Comparison of ENCODE assay signal across 8 mouse cellular contexts in genomic region chr9:107554319-107554825, GRCm38 (mm10). TPM values are rescaled to one million over a fixed set of nuclear protein-coding genes. Genes with fewer than 3 reads are reported as not detected.
DNase-seq lines count a peak whose midpoint lies in the region; ATAC-seq and TF ChIP-seq lines count a peak whose summit lies in the region.

No protein-coding gene starts in this region.

- H3K36me3 ChIP-seq in heart, embryonic 10.5 days = peaks cover 31% of the 10 kb centered on the region
- H3K36me3 ChIP-seq in kidney, embryonic 16.5 days (ENCODE audit: insufficient read depth, low read length) = peaks cover 22% of the 10 kb centered on the region
- peaks cover 22% of the 10 kb centered on the region for H3K36me3 ChIP-seq in liver, adult 2 months (ENCODE audit: control insufficient read depth, insufficient read depth, low read length)
- peaks cover 24% of the 10 kb centered on the region for H3K36me3 ChIP-seq in myocyte (ENCODE audit: control insufficient read depth, insufficient read depth)
- H3K36me3 ChIP-seq in splenic B cell, adult 2 months (ENCODE audit: control insufficient read depth, insufficient read depth, low read length, poor library complexity, severe bottlenecking) = peaks cover 10% of the 10 kb centered on the region

- peak; percentile 100 for DNase-seq in A20 (ENCODE audit: low read depth, low spot score)
- peak; percentile 99 for DNase-seq in heart, embryonic 10.5 days (ENCODE audit: low spot score)
- DNase-seq in liver, adult 2 months (ENCODE audit: extremely low read depth, low read depth, low spot score) = peak; percentile 91
- peak; percentile 99 for DNase-seq in splenic B cell, adult 2 months (ENCODE audit: low read depth, low spot score)

- TF ChIP-seq CTCF in bone marrow macrophage, adult 2 months (IDR thresholded peaks at IDR 0.05; ENCODE audit: low read depth, low read length) = no peak
- TF ChIP-seq CTCF in embryonic fibroblast, embryonic 13.5 days (IDR thresholded peaks at IDR 0.05; ENCODE audit: borderline replicate concordance, insufficient read depth, low read length) = no peak
- TF ChIP-seq CTCF in liver, adult 2 months (IDR thresholded peaks at IDR 0.05; ENCODE audit: low read depth, low read length) = no peak

- peak overlapping the region; percentile 95 for H3K27ac ChIP-seq in bone marrow macrophage, adult 2 months (ENCODE audit: insufficient read depth, low read depth, low read length)
- peak overlapping the region; percentile 95 for H3K27ac ChIP-seq in embryonic fibroblast, embryonic 13.5 days (ENCODE audit: insufficient read depth, low read length)
- H3K27ac ChIP-seq in heart, embryonic 10.5 days = peak overlapping the region; percentile 96
- peak overlapping the region; percentile 99 for H3K27ac ChIP-seq in kidney, embryonic 16.5 days (ENCODE audit: low read length)
- peak overlapping the region; percentile 62 for H3K27ac ChIP-seq in liver, adult 2 months (replicated peaks; ENCODE audit: insufficient read depth, low read depth, low read length)

- peak overlapping the region; percentile 96 for H3ac ChIP-seq in myocyte (ENCODE audit: control insufficient read depth, insufficient read length)

- peak; percentile 87 for ATAC-seq in kidney, embryonic 16.5 days (ENCODE audit: low FRiP score, low TSS enrichment)

- H3K27me3 ChIP-seq in heart, embryonic 10.5 days (ENCODE audit: insufficient read depth, poor library complexity, severe bottlenecking) = peaks cover 32% of the 10 kb centered on the region
- H3K27me3 ChIP-seq in kidney, embryonic 16.5 days (ENCODE audit: insufficient read depth, low read length) = no peaks in the 10 kb centered on the region
- no peaks in the 10 kb centered on the region for H3K27me3 ChIP-seq in liver, adult 2 months (ENCODE audit: control insufficient read depth, insufficient read depth, low read length)
- H3K27me3 ChIP-seq in myocyte (ENCODE audit: control insufficient read depth, insufficient read depth, insufficient read length) = no peaks in the 10 kb centered on the region
- H3K27me3 ChIP-seq in splenic B cell, adult 2 months (ENCODE audit: control insufficient read depth, insufficient read depth, low read length, poor library complexity, severe bottlenecking) = no peaks in the 10 kb centered on the region

- H3K4me1 ChIP-seq in bone marrow macrophage, adult 2 months (ENCODE audit: control insufficient read depth, insufficient read depth, low read length) = peaks cover 28% of the 10 kb centered on the region
- peaks cover 12% of the 10 kb centered on the region for H3K4me1 ChIP-seq in embryonic fibroblast, embryonic 13.5 days (ENCODE audit: control insufficient read depth, insufficient read depth, low read length)
- peaks cover 62% of the 10 kb centered on the region for H3K4me1 ChIP-seq in heart, embryonic 10.5 days
- peaks cover 54% of the 10 kb centered on the region for H3K4me1 ChIP-seq in kidney, embryonic 16.5 days (ENCODE audit: insufficient read depth, low read length)
- H3K4me1 ChIP-seq in liver, adult 2 months (ENCODE audit: control insufficient read depth, insufficient read depth, low read length) = peaks cover 17% of the 10 kb centered on the region

- TF ChIP-seq POLR2A in bone marrow macrophage, adult 2 months (IDR thresholded peaks at IDR 0.05; ENCODE audit: borderline replicate concordance, low read depth, low read length) = peak; percentile 45; the same call in 1 of the 2 replicates
- TF ChIP-seq POLR2A in embryonic fibroblast, embryonic 13.5 days (IDR thresholded peaks at IDR 0.05; ENCODE audit: low read depth, low read length) = peak; percentile 91
- TF ChIP-seq POLR2A in liver, adult 2 months (IDR thresholded peaks at IDR 0.05; ENCODE audit: extremely low read depth, insufficient read depth, low read length) = peak; percentile 83
- peak; percentile 86 for TF ChIP-seq POLR2A in myocyte (IDR thresholded peaks at IDR 0.05; ENCODE audit: insufficient read length, low read depth)

- H3K4me2 ChIP-seq in kidney, embryonic 16.5 days (replicated peaks; ENCODE audit: low read depth, low read length) = peak overlapping the region; percentile 95
- H3K4me2 ChIP-seq in myocyte (ENCODE audit: low read depth) = peak overlapping the region; percentile 85

- no peaks in the 10 kb centered on the region; the same call in 1 of the 2 replicates for H3K79me2 ChIP-seq in liver, adult 2 months (ENCODE audit: control insufficient read depth, insufficient read depth, low read length)
- peaks cover 52% of the 10 kb centered on the region for H3K79me2 ChIP-seq in myocyte (ENCODE audit: control insufficient read depth, insufficient read depth)

- peak overlapping the region; percentile 83 for H3K4me3 ChIP-seq in bone marrow macrophage, adult 2 months (ENCODE audit: insufficient read depth, low read length)
- H3K4me3 ChIP-seq in embryonic fibroblast, embryonic 13.5 days (ENCODE audit: insufficient read depth, low read length) = peak overlapping the region; percentile 76
- H3K4me3 ChIP-seq in heart, embryonic 10.5 days = peak overlapping the region; percentile 84
- peak overlapping the region; percentile 81 for H3K4me3 ChIP-seq in kidney, embryonic 16.5 days (ENCODE audit: low read length)
- H3K4me3 ChIP-seq in liver, adult 2 months (ENCODE audit: insufficient read depth, low read depth, low read length) = peak overlapping the region; percentile 62
- peak overlapping the region; percentile 96 for H3K4me3 ChIP-seq in myocyte

- H3K9ac ChIP-seq in kidney, embryonic 16.5 days (replicated peaks; ENCODE audit: low read length) = peak overlapping the region; percentile 90
- H3K9ac ChIP-seq in liver, adult 2 months (ENCODE audit: low read depth, low read length) = peak overlapping the region; percentile 74

- no peaks in the 10 kb centered on the region for H3K9me3 ChIP-seq in heart, embryonic 10.5 days
- no peaks in the 10 kb centered on the region for H3K9me3 ChIP-seq in kidney, embryonic 16.5 days (ENCODE audit: low read length)

- 0% methylated on average over 53 of the region's 53 CpGs for WGBS in heart, embryonic 10.5 days
- WGBS in kidney, embryonic 16.5 days = 0% methylated on average over 52 of the region's 53 CpGs
- WGBS in liver, adult 2 months = under 1% methylated on average over 53 of the region's 53 CpGs

TF ChIP-seq in myocyte, 11 proteins besides CTCF, POLR2A, EP300 and RAD21 (continues in another document):
- no peak for TF ChIP-seq E2F4 (IDR thresholded peaks at IDR 0.05; ENCODE audit: insufficient read depth)
- peak; percentile 93 for TF ChIP-seq POLR2AphosphoS2 (IDR thresholded peaks at IDR 0.05; ENCODE audit: insufficient read length, low read depth)
- no peak for TF ChIP-seq USF1 (IDR thresholded peaks at IDR 0.05; ENCODE audit: low read depth)

RNA-seq across cellular contexts. Expression of gene Rassf1, which starts 3.0 kb away (rescaled TPM):
- 45.1 and 46.2 TPM in 2 replicates for polyA plus RNA-seq in bone marrow macrophage, adult 2 months (2012; ENCODE audit: insufficient read depth, insufficient read length, missing spikeins)
- 72.6 and 86.5 TPM in 2 replicates for polyA plus RNA-seq in embryonic fibroblast, embryonic 13.5 days (2011; ENCODE audit: insufficient read length, low read depth, missing spikeins)
- polyA plus RNA-seq in heart, embryonic 10.5 days (2016; fragmentation: Nextera tagmentation; extraction: Ambion mirVana) = 50.5 and 51.7 TPM in 2 replicates
- 66.8 and 68.9 TPM in 2 replicates for polyA plus RNA-seq in kidney, embryonic 16.5 days (2015; fragmentation: Nextera tagmentation; extraction: Ambion mirVana)
- total RNA-seq in liver, adult 2 months (2014; rRNA removed) = 6.0 and 6.6 TPM in 2 replicates
- polyA plus RNA-seq in liver, adult 2 months (2012; rRNA removed) = 5.0 and 7.0 TPM in 2 replicates
- 59.3 TPM for polyA plus RNA-seq in myocyte (2012; fragmentation: generic; extraction: Trizol)

RNA-seq across cellular contexts. Expression of gene Zmynd10, which starts 7.3 kb away (rescaled TPM):
- 0.66 TPM in 1 of 2 replicates, not detected in the other for polyA plus RNA-seq in bone marrow macrophage, adult 2 months (2012; ENCODE audit: insufficient read depth, insufficient read length, missing spikeins)
- 0.79 TPM in 1 of 2 replicates, not detected in the other for polyA plus RNA-seq in embryonic fibroblast, embryonic 13.5 days (2011; ENCODE audit: insufficient read length, low read depth, missing spikeins)
- polyA plus RNA-seq in heart, embryonic 10.5 days (2016; fragmentation: Nextera tagmentation; extraction: Ambion mirVana) = 0.17 TPM in 1 of 2 replicates, not detected in the other
- polyA plus RNA-seq in kidney, embryonic 16.5 days (2015; fragmentation: Nextera tagmentation; extraction: Ambion mirVana) = 3.3 and 3.9 TPM in 2 replicates
- 0.27 and 0.28 TPM in 2 replicates for total RNA-seq in liver, adult 2 months (2014; rRNA removed)
- polyA plus RNA-seq in liver, adult 2 months (2012; rRNA removed) = 0.10 and 0.20 TPM in 2 replicates
- 0.52 TPM for polyA plus RNA-seq in myocyte (2012; fragmentation: generic; extraction: Trizol)

RNA-seq across cellular contexts. Expression of gene Tusc2, which starts 8.7 kb away (rescaled TPM):
- 23.0 and 23.6 TPM in 2 replicates for polyA plus RNA-seq in bone marrow macrophage, adult 2 months (2012; ENCODE audit: insufficient read depth, insufficient read length, missing spikeins)
- polyA plus RNA-seq in embryonic fibroblast, embryonic 13.5 days (2011; ENCODE audit: insufficient read length, low read depth, missing spikeins) = 14.5 and 15.6 TPM in 2 replicates
- polyA plus RNA-seq in heart, embryonic 10.5 days (2016; fragmentation: Nextera tagmentation; extraction: Ambion mirVana) = 64.7 and 70.0 TPM in 2 replicates
- polyA plus RNA-seq in kidney, embryonic 16.5 days (2015; fragmentation: Nextera tagmentation; extraction: Ambion mirVana) = 45.3 and 48.0 TPM in 2 replicates
- total RNA-seq in liver, adult 2 months (2014; rRNA removed) = 22.6 and 27.4 TPM in 2 replicates
- polyA plus RNA-seq in liver, adult 2 months (2012; rRNA removed) = 52.8 and 58.1 TPM in 2 replicates
- 25.0 TPM for polyA plus RNA-seq in myocyte (2012; fragmentation: generic; extraction: Trizol)

RNA-seq across cellular contexts. Expression of gene Nprl2, which starts 12.3 kb away (rescaled TPM):
- polyA plus RNA-seq in bone marrow macrophage, adult 2 months (2012; ENCODE audit: insufficient read depth, insufficient read length, missing spikeins) = 19.9 and 22.5 TPM in 2 replicates
- 16.7 and 18.9 TPM in 2 replicates for polyA plus RNA-seq in embryonic fibroblast, embryonic 13.5 days (2011; ENCODE audit: insufficient read length, low read depth, missing spikeins)
- 28.3 and 33.1 TPM in 2 replicates for polyA plus RNA-seq in heart, embryonic 10.5 days (2016; fragmentation: Nextera tagmentation; extraction: Ambion mirVana)
- polyA plus RNA-seq in kidney, embryonic 16.5 days (2015; fragmentation: Nextera tagmentation; extraction: Ambion mirVana) = 57.0 and 59.0 TPM in 2 replicates
- 18.5 and 21.7 TPM in 2 replicates for total RNA-seq in liver, adult 2 months (2014; rRNA removed)
- polyA plus RNA-seq in liver, adult 2 months (2012; rRNA removed) = 24.8 and 26.8 TPM in 2 replicates
- 24.6 TPM for polyA plus RNA-seq in myocyte (2012; fragmentation: generic; extraction: Trizol)

RNA-seq across cellular contexts. Expression of gene Cyb561d2, which starts 12.4 kb away (rescaled TPM):
- 18.9 and 30.6 TPM in 2 replicates for polyA plus RNA-seq in bone marrow macrophage, adult 2 months (2012; ENCODE audit: insufficient read depth, insufficient read length, missing spikeins)
- polyA plus RNA-seq in embryonic fibroblast, embryonic 13.5 days (2011; ENCODE audit: insufficient read length, low read depth, missing spikeins) = 14.4 and 18.3 TPM in 2 replicates
- 24.1 and 24.5 TPM in 2 replicates for polyA plus RNA-seq in heart, embryonic 10.5 days (2016; fragmentation: Nextera tagmentation; extraction: Ambion mirVana)
- polyA plus RNA-seq in kidney, embryonic 16.5 days (2015; fragmentation: Nextera tagmentation; extraction: Ambion mirVana) = 35.8 and 39.0 TPM in 2 replicates
- total RNA-seq in liver, adult 2 months (2014; rRNA removed) = 11.0 and 11.9 TPM in 2 replicates
- polyA plus RNA-seq in liver, adult 2 months (2012; rRNA removed) = 31.0 and 33.7 TPM in 2 replicates
- polyA plus RNA-seq in myocyte (2012; fragmentation: generic; extraction: Trizol) = 18.8 TPM

Comparison
In these comparisons a context has a peak if more than half of its experiments do, and no peak if none do; other contexts are left out.
1. Peak in every context shown above with its lines: DNase-seq, ATAC-seq, H3K4me3 ChIP-seq and H3K27ac ChIP-seq.